Mouse (Mus musculus): Measurements from ENCODE around the gene Olfr671.
"Not testable (repeated sequence)": the region's sequence is repeated elsewhere in the genome, so short reads cannot be mapped to it uniquely, and the experiment has no call there.

Olfr671 gene

DNA sequence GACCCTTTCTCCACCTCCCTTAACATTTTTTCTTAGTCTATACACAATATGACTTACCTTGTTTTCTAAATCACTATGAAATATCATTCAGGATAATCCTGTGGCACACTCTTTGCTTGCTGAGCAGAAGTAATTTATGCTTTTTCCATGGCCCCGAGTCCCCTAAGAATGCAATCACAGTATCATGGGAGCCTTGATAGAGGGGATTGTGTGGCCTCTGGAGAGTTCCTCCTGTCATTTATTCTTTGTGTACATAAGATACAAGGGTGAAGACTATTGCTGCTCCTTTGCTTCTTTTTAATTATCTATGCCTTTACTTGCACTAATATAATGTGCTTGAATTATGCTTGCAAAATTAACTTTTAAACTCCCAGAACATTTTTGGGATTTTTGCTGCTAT is at the start of gene Olfr671:
Olfr671 (minus strand) TSS at position 101 of the 400 bp plus-strand sequence.
- in situ Hi-C loops (cut with MboI, MseI) = no loop called here

GRCm38 (mm10) chr7:105028360-105028759 is 49.4 kb upstream of the Olfr671 start, which contains the start of gene Olfr675:
Gene Olfr675, minus strand, starts transcription at chr7:105028460.
- in situ Hi-C loops (cut with MboI, MseI) = no loop called here

GRCm38 (mm10) chr7:105022530-105022929 is 43.6 kb upstream of the Olfr671 start:
- in situ Hi-C loops (cut with MboI, MseI) = no loop called here

DNA sequence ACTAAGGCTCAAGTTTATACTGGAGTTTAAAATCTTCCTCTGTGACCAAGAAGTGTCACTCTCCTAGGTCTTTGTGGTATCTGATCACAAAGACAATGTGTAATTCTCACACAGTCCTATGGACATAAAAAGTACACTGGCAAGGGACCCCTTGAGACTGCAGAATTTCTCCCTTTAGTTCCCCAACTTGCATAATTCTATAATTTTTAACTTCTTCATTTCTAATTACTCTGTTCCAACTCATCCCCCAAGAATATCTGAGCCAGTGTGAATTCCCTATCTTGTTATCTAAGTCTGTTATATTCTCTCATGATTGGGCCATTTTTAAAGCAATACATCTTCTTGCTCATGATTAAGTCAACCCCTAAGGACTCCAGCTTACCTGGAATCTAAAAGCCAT is 23.0 kb upstream of the Olfr671 start, which contains the start of gene Olfr672:
Olfr672 (minus strand) TSS at position 101 of the 400 bp plus-strand sequence.
- in situ Hi-C loops (cut with MboI, MseI) = no loop called here

DNA sequence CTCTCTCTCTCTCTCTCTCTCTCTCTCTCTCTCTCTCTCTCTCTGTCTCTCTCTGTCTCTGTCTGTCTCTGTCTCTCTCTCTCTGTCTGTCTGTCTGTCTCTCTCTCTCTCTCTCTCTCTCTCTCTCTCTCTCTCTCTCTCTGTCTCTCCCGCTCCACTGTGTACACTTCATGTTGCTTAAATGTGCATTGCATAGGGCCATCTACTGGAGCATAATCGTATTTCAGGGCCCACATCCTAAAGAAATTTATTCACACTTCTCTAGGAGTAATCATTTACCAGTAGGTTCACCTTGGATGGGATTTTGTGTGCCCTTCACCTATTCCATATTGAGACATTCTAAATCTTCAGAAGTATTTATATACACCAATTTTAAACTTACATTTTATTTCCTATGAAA is 6.4 kb downstream of the Olfr671 start:
- in situ Hi-C loops (cut with MboI, MseI) = not testable (repeated sequence)

DNA sequence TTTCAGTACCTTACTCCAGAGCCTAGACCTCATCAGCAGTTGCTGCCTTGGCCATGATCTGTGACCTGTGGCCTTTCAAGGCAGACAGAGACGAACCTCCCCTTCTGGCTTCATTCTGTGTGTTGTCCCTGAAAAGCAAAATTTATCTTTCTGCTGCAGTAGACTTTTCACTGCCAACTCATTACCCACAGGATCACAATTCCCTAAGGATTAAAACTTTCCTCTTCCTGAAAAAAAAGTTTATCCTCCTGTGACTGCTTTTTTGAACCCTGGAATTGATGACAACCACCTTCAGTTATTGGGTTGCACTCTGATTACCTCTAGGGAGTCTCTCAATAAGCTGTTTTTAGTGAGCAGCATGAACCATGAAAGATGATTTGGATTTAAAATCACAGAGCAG is 16.4 kb downstream of the Olfr671 start, which contains the start of gene Olfr670:
Olfr670 (minus strand) TSS at position 101 of the 400 bp plus-strand sequence.
- in situ Hi-C loops (cut with MboI, MseI) = no loop called here

DNA sequence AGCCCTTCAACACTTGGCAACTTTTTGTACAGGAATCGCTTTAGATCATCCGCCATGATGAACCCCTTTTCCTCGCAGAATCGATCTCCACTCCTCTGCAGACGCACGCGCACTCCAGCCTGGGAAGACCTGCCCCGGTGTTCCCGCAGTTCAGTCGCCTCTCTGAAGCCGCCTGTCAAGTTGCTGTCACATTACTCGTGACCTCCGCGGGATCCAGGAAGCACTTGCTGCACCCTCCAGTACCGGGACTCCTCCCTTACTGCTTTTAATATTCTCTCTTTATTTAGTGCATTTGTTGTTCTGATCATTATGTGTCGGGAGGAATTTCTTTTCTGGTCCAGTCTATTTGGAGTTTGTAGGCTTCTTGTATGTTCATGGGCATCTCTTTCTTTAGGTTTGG is 28.7 kb downstream of the Olfr671 start:
- in situ Hi-C loops (cut with MboI, MseI) = not testable (repeated sequence)

DNA sequence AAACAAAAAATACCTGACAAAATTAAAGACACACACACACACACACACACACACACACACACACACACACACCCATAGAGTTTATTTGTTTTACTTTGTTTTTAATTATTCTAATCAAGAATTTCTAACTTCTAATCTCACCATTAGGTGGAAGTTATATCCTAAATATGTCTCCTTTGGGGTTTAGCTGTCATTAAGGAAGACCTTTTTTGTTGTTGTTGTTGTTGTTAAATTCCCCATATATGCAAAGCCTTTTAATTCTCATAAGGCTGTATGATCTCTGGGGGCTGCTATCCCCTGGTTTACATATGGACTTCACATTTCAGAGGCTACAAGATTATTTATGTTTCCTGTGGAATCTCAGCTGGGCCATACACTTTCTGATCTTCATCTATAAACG is 45.0 kb downstream of the Olfr671 start, which contains the start of gene Olfr669:
Olfr669 (plus strand) TSS at position 301 of the 400 bp plus-strand sequence.
- in situ Hi-C loops (cut with MboI, MseI) = no loop called here

DNA sequence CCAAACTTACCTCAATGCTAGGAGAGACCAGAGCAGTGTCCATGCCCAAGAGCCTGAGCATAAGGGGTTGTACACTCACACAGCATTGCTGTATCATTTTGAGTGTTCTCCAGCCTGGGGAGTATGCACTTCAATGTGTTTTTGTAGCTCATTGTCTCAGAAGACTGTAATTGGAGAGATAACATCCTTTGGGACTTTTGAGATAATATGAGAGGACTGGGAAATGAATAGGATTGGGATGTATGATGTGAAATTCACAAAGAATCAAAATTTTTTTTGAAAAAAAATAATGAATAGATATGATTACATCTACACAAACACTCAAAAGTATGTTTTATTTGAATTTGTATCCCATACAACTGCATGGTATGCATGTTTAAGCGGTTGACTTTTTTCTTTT is 51.0 kb downstream of the Olfr671 start, which contains the start of gene Olfr668:
Olfr668 (minus strand) TSS at position 101 of the 400 bp plus-strand sequence.
- in situ Hi-C loops (cut with MboI, MseI) = no loop called here

Measured in T-helper 17 cell (primary cell).